Mouse (Mus musculus) embryonic facial prominence, embryonic 14.5 days (tissue): ENCODE measurements around the gene 1700113H08Rik. TPM values are rescaled to one million over a fixed set of nuclear protein-coding genes. Genes with fewer than 3 reads are reported as not detected.

Source experiments
- ATAC-seq: fragments of 200-750 bp; cut with Nextera tagmentation; 2 replicates; pipeline ENCODE4 v1.8.0; 2017; ENCODE audit warnings: low read depth, moderate number of reproducible peaks, moderate TSS enrichment
- DNase-seq: peaks from one replicate; pipeline ENCODE4 v3.0.0-alpha.2; 2015; ENCODE audit warnings: low spot score
- H3K27ac ChIP-seq: fragments of 300-500 bp; sonication (generic); replicated peaks from 2 replicates; pipeline ENCODE4 v1.5.1; 2014; ENCODE audit warnings: low read depth, mild to moderate bottlenecking, low read length, moderate library complexity
- H3K27me3 ChIP-seq: fragments of 300-500 bp; sonication (generic); replicated peaks from 2 replicates; pipeline ENCODE4 v1.6.1; 2014; ENCODE audit warnings: low read length; ENCODE audit not compliant: control insufficient read depth, insufficient read depth
- H3K36me3 ChIP-seq: fragments of 300-500 bp; sonication (generic); 2 replicates; pipeline ENCODE4 v1.6.1; 2014; ENCODE audit warnings: low read length, mixed read lengths; ENCODE audit not compliant: control insufficient read depth, insufficient read depth
- H3K4me1 ChIP-seq: fragments of 300-500 bp; sonication (generic); 2 replicates; pipeline ENCODE4 v1.6.1; 2014; ENCODE audit warnings: antibody characterized with exemption, low read length; ENCODE audit not compliant: control insufficient read depth, insufficient read depth
- H3K4me2 ChIP-seq: fragments of 300-500 bp; sonication (generic); 2 replicates; pipeline ENCODE4 v1.6.1; 2014; ENCODE audit warnings: low read depth, mild to moderate bottlenecking, low read length, moderate library complexity, mixed read lengths
- H3K4me3 ChIP-seq: fragments of 300-500 bp; sonication (generic); 2 replicates; pipeline ENCODE4 v1.5.1; 2014; ENCODE audit warnings: low read depth, mild to moderate bottlenecking, low read length
- H3K9ac ChIP-seq: fragments of 300-500 bp; sonication (generic); 2 replicates; pipeline ENCODE4 v1.6.1; 2014; ENCODE audit warnings: low read depth, mild to moderate bottlenecking, low read length, moderate library complexity, mixed read lengths
- H3K9me3 ChIP-seq: fragments of 300-500 bp; sonication (generic); 2 replicates; pipeline ENCODE4 v1.6.1; 2016; ENCODE audit warnings: low read length; ENCODE audit not compliant: control insufficient read depth
- WGBS: fragments of 180-500 bp; shearing (Covaris S2); extraction: QIAGEN DNeasy Blood & Tissue Kit; methylation state at CpG from one replicate; pipeline ENCODE4 v1.1.7; 2014; 5-methylcytosine and 5-hydroxymethylcytosine counted together
- polyA plus RNA-seq: library from polyadenylated mRNA; unstranded; fragments of >200 nt; fragmentation: Nextera tagmentation; extraction: Ambion mirVana; gene quantifications from 2 replicates; pipeline ENCODE4 v1.2.1, GENCODE M21; 2014

1700113H08Rik gene
- polyA plus RNA-seq, 1 experiment from 2014 or later, result 0.14 TPM

GRCm38 (mm10) chr10:87024884-87025283, 33.0 kb upstream of the 1700113H08Rik start:
- Histone ChIP-seq H3K36me3 (no peaks in the 10 kb centered on the region), H3K4me1 (no peaks in the 10 kb centered on the region), H3K27ac (no peak overlapping the region), H3K9ac (no peak overlapping the region), H3K4me2 (no peak overlapping the region), H3K4me3 (no peak overlapping the region), H3K9me3 (no peaks in the 10 kb centered on the region), H3K27me3 (no peaks in the 10 kb centered on the region)
- DNase-seq, result peak; percentile 93
- ATAC-seq, result peak; percentile 92
- WGBS, result under 1% methylated on average over 9 of the region's 10 CpGs

DNA sequence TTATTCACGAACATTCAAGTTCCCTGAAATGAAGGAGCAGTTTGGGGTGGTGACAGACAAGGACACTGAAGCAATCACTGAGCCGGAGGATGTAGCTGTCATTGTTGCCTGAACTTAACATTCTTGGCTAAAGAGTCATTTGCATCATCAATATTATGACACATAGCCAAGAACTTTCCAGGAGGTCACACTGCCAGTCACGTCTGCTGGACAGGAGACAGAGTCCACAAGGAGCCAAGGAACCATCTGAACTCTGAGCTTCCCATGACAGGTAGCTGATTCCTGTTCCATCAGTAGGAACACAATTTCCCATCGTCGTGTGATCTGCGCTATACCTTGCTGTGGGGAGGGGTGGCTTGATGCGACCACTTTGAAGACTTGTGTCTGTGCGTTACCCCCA, 25.1 kb upstream of the 1700113H08Rik start:
- H3K4me3 ChIP-seq, result no peak overlapping the region
- 85% methylated on average over 8 of the region's 8 CpGs for WGBS
- H3K4me1 ChIP-seq, result no peaks in the 10 kb centered on the region
- H3K27ac ChIP-seq, result no peak overlapping the region
- no peak overlapping the region for H3K4me2 ChIP-seq
- ATAC-seq (no peak), DNase-seq (no peak)
- no peaks in the 10 kb centered on the region; the same call in 1 of the 2 replicates for H3K27me3 ChIP-seq
- no peaks in the 10 kb centered on the region for H3K9me3 ChIP-seq
- H3K36me3 ChIP-seq, result no peaks in the 10 kb centered on the region
- no peak overlapping the region for H3K9ac ChIP-seq

DNA sequence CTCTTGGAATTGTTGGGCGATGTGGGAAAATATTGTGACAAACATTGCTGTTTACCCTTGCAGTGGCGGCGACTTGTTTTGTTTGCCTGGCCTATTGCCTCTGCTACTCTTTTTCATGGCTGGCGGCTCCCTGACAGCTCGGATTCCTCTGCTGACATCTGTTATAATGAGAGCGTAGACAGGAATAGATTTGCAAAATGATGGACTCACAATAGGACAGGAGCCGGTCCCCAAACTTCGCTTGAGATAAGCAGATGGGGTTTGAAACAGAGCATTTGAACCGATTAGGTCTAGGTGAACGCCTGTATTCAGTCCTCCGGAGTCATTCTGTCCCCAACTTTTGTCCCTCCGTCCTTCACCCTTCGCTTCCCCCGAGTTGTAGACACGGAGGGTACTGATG, 22.0 kb upstream of the 1700113H08Rik start:
- DNase-seq (no peak), ATAC-seq (no peak)
- Histone ChIP-seq H3K36me3 (no peaks in the 10 kb centered on the region), H3K27ac (no peak overlapping the region), H3K27me3 (no peaks in the 10 kb centered on the region; the same call in 1 of the 2 replicates), H3K4me3 (no peak overlapping the region), H3K4me2 (no peak overlapping the region), H3K9me3 (no peaks in the 10 kb centered on the region), H3K4me1 (no peaks in the 10 kb centered on the region), H3K9ac (no peak overlapping the region)
- WGBS, result 79% methylated on average over 15 of the region's 15 CpGs

DNA sequence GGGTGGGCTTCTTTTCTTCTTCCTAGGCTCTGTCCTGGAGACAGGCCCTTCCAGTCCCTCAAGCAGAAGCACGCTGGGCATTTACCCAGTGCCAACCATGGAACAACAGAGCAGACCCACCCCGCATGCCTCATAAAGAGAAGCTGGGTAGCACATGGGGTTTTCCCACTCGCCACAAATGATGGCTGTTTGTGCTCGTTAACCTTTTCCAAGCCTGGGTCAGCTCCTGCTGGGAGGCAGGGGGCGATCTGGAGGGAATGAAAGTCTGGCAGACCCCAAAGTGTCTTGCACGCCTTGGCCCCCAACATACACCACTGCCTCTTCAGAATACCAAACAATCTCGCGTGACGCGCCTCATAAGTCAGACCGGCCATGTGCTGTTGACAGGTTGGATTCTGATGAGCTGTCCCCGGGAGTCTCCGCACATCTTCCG, 21.6 kb upstream of the 1700113H08Rik start:
- Histone ChIP-seq H3K27me3 (no peaks in the 10 kb centered on the region; the same call in 1 of the 2 replicates), H3K9ac (no peak overlapping the region), H3K4me1 (no peaks in the 10 kb centered on the region), H3K36me3 (no peaks in the 10 kb centered on the region), H3K9me3 (no peaks in the 10 kb centered on the region), H3K4me2 (no peak overlapping the region), H3K27ac (no peak overlapping the region), H3K4me3 (no peak overlapping the region)
- DNase-seq, result no peak
- no peak; the same call in 1 of the 2 replicates for ATAC-seq
- 61% methylated on average over 14 of the region's 14 CpGs for WGBS

GRCm38 (mm10) chr10:87037062-87037461, 20.8 kb upstream of the 1700113H08Rik start:
- H3K4me2 ChIP-seq, result no peak overlapping the region
- peak; percentile 23 for DNase-seq
- no peaks in the 10 kb centered on the region for H3K4me1 ChIP-seq
- no peaks in the 10 kb centered on the region for H3K9me3 ChIP-seq
- no peak overlapping the region for H3K9ac ChIP-seq
- H3K27ac ChIP-seq, result no peak overlapping the region
- WGBS, result 35% methylated on average over 5 of the region's 5 CpGs
- ATAC-seq, result no peak
- no peak overlapping the region for H3K4me3 ChIP-seq
- no peaks in the 10 kb centered on the region for H3K36me3 ChIP-seq
- no peaks in the 10 kb centered on the region; the same call in 1 of the 2 replicates for H3K27me3 ChIP-seq

GRCm38 (mm10) chr10:87039340-87039739, 18.5 kb upstream of the 1700113H08Rik start:
- Histone ChIP-seq H3K27me3 (no peaks in the 10 kb centered on the region; the same call in 1 of the 2 replicates), H3K9me3 (no peaks in the 10 kb centered on the region), H3K4me1 (no peaks in the 10 kb centered on the region), H3K36me3 (no peaks in the 10 kb centered on the region), H3K9ac (no peak overlapping the region), H3K4me2 (no peak overlapping the region), H3K27ac (no peak overlapping the region), H3K4me3 (no peak overlapping the region)
- no peak for ATAC-seq
- 81% methylated on average over 6 of the region's 6 CpGs for WGBS
- no peak for DNase-seq

- Histone ChIP-seq H3K9ac (no peak overlapping the region), H3K4me1 (no peaks in the 10 kb centered on the region), H3K4me2 (no peak overlapping the region), H3K4me3 (no peak overlapping the region), H3K36me3 (no peaks in the 10 kb centered on the region), H3K9me3 (no peaks in the 10 kb centered on the region), H3K27me3 (no peaks in the 10 kb centered on the region; the same call in 1 of the 2 replicates), H3K27ac (no peak overlapping the region)
- DNase-seq, result no peak
- 86% methylated on average over 3 of the region's 3 CpGs for WGBS
- no peak for ATAC-seq
Measured at GRCm38 (mm10) chr10:87039800-87040199, 18.0 kb upstream of the 1700113H08Rik start.

DNA sequence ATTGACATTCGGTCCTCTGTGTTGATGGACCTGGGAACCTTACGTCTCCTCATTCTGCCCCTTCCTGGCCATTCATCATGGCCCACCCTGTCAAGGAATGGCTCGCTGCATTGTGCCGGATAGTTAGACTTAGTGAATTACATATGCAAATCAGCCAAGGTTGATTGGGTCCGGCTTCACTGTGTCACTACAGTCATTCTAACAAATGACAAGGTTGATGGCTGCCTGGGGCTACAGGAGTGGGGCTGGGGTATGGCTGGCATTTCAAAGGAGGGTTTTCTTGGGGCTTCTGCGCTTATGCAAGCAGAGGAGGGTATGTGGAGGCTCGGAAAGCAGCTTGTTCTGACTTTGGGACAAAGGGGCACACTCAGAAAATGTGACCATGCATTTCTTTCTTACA, 16.6 kb upstream of the 1700113H08Rik start:
- no peaks in the 10 kb centered on the region for H3K36me3 ChIP-seq
- H3K4me2 ChIP-seq, result no peak overlapping the region
- H3K27ac ChIP-seq, result no peak overlapping the region
- no peak overlapping the region for H3K9ac ChIP-seq
- no peaks in the 10 kb centered on the region; the same call in 1 of the 2 replicates for H3K27me3 ChIP-seq
- no peak overlapping the region for H3K4me3 ChIP-seq
- WGBS, result 86% methylated on average over 7 of the region's 7 CpGs
- DNase-seq (no peak), ATAC-seq (no peak)
- no peaks in the 10 kb centered on the region for H3K9me3 ChIP-seq
- no peaks in the 10 kb centered on the region for H3K4me1 ChIP-seq

- Histone ChIP-seq H3K4me3 (no peak overlapping the region), H3K4me2 (no peak overlapping the region), H3K4me1 (no peaks in the 10 kb centered on the region), H3K27ac (no peak overlapping the region), H3K9me3 (no peaks in the 10 kb centered on the region), H3K9ac (no peak overlapping the region), H3K27me3 (no peaks in the 10 kb centered on the region), H3K36me3 (no peaks in the 10 kb centered on the region)
- DNase-seq, result no peak
- 75% methylated on average over 3 of the region's 3 CpGs for WGBS
- ATAC-seq, result no peak
Measured at GRCm38 (mm10) chr10:87045273-87045672, 12.6 kb upstream of the 1700113H08Rik start.
